Mouse (Mus musculus): ENCODE data around the gene Apol7a. TPM values are rescaled to one million over a fixed set of nuclear protein-coding genes. Genes with fewer than 3 reads are reported as not detected.

Gene Apol7a
- polyA plus RNA-seq, 1 experiment from 2014 or later, result not detected

GRCm38 (mm10) chr15:77387462-77387861, 11.4 kb downstream of the Apol7a start:
- peaks cover 5% of the 10 kb centered on the region for H3K27me3 ChIP-seq
- DNase-seq (ENCODE audit: low read depth, low spot score) (no peak), ATAC-seq (no peak)
- in situ Hi-C loops (cut with MboI; ENCODE audit: low pct_unique_long_range_greater_than_20kb), result no loop called here
- CTCF ChIA-PET, result no interaction called here
- POLR2A ChIA-PET, result no interaction called here
- no peak for TF ChIP-seq CTCF (IDR thresholded peaks at IDR 0.05)

- CTCF ChIA-PET, result no interaction called here
- no peak for ATAC-seq
Measured at GRCm38 (mm10) chr15:77384340-77385030, 14.4 kb downstream of the Apol7a start.

GRCm38 (mm10) chr15:77382880-77383279, 16.0 kb downstream of the Apol7a start:
- ChIA-PET CTCF (no interaction called here), POLR2A (no interaction called here)
- ATAC-seq, result no peak
- no peak for TF ChIP-seq CTCF (IDR thresholded peaks at IDR 0.05)
- DNase-seq (ENCODE audit: low read depth, low spot score), result no peak
- no peaks in the 10 kb centered on the region for H3K27me3 ChIP-seq
- in situ Hi-C loops (cut with MboI; ENCODE audit: low pct_unique_long_range_greater_than_20kb), result no loop called here

More at GRCm38 (mm10) chr15:77384340-77385030, 14.4 kb downstream of the Apol7a start:
- in situ Hi-C loops (cut with MboI; ENCODE audit: low pct_unique_long_range_greater_than_20kb), result no loop called here
- no peak for TF ChIP-seq CTCF (IDR thresholded peaks at IDR 0.05)
- H3K27me3 ChIP-seq, result peaks cover 3% of the 10 kb centered on the region
- DNase-seq (ENCODE audit: low read depth, low spot score), result no peak
- POLR2A ChIA-PET, result no interaction called here

GRCm38 (mm10) chr15:77382271-77382850, 16.5 kb downstream of the Apol7a start:
- TF ChIP-seq CTCF (IDR thresholded peaks at IDR 0.05), result no peak
- ChIA-PET POLR2A (no interaction called here), CTCF (no interaction called here)
- in situ Hi-C loops (cut with MboI; ENCODE audit: low pct_unique_long_range_greater_than_20kb), result no loop called here
- DNase-seq (ENCODE audit: low read depth, low spot score) (no peak), ATAC-seq (no peak)
- H3K27me3 ChIP-seq, result no peaks in the 10 kb centered on the region

GRCm38 (mm10) chr15:77381481-77381880, 17.4 kb downstream of the Apol7a start:
- TF ChIP-seq CTCF (IDR thresholded peaks at IDR 0.05), result no peak
- ATAC-seq (no peak), DNase-seq (ENCODE audit: low read depth, low spot score) (no peak)
- ChIA-PET POLR2A (no interaction called here), CTCF (no interaction called here)
- no peaks in the 10 kb centered on the region for H3K27me3 ChIP-seq
- in situ Hi-C loops (cut with MboI; ENCODE audit: low pct_unique_long_range_greater_than_20kb), result no loop called here

GRCm38 (mm10) chr15:77379921-77380320, 19.0 kb downstream of the Apol7a start:
- ChIA-PET CTCF (no interaction called here), POLR2A (no interaction called here)
- ATAC-seq, result peak; percentile 19
- DNase-seq (ENCODE audit: low read depth, low spot score), result no peak
- in situ Hi-C loops (cut with MboI; ENCODE audit: low pct_unique_long_range_greater_than_20kb), result no loop called here
- TF ChIP-seq CTCF (IDR thresholded peaks at IDR 0.05), result no peak
- peaks cover 9% of the 10 kb centered on the region for H3K27me3 ChIP-seq

- POLR2A ChIA-PET, result no interaction called here
- peaks cover 13% of the 10 kb centered on the region for H3K27me3 ChIP-seq
- TF ChIP-seq CTCF (IDR thresholded peaks at IDR 0.05), result no peak
- CTCF ChIA-PET, result no interaction called here
- ATAC-seq (no peak), DNase-seq (ENCODE audit: low read depth, low spot score) (no peak)
- in situ Hi-C loops (cut with MboI; ENCODE audit: low pct_unique_long_range_greater_than_20kb), result no loop called here
Measured at GRCm38 (mm10) chr15:77377419-77377818, 21.5 kb downstream of the Apol7a start.

- CTCF ChIA-PET, result no interaction called here
- peaks cover 13% of the 10 kb centered on the region for H3K27me3 ChIP-seq
- in situ Hi-C loops (cut with MboI; ENCODE audit: low pct_unique_long_range_greater_than_20kb), result no loop called here
- no peak for TF ChIP-seq CTCF (IDR thresholded peaks at IDR 0.05)
- POLR2A ChIA-PET, result no interaction called here
- ATAC-seq (no peak), DNase-seq (ENCODE audit: low read depth, low spot score) (no peak)
Measured at GRCm38 (mm10) chr15:77376920-77377319, 22.0 kb downstream of the Apol7a start.

- ATAC-seq (no peak), DNase-seq (ENCODE audit: low read depth, low spot score) (no peak)
- H3K27me3 ChIP-seq, result peaks cover 11% of the 10 kb centered on the region
- TF ChIP-seq CTCF (IDR thresholded peaks at IDR 0.05), result no peak
- ChIA-PET CTCF (no interaction called here), POLR2A (no interaction called here)
- in situ Hi-C loops (cut with MboI; ENCODE audit: low pct_unique_long_range_greater_than_20kb), result no loop called here
Measured at GRCm38 (mm10) chr15:77370588-77370987, 28.3 kb downstream of the Apol7a start.

- in situ Hi-C loops (cut with MboI; ENCODE audit: low pct_unique_long_range_greater_than_20kb), result loop anchor here (10.0 kb wide), 1 partner anchor 415 kb away; no protein-coding TSS in a partner anchor
- no peak for ATAC-seq
- CTCF ChIA-PET, result no interaction called here
- no peak for DNase-seq (ENCODE audit: low read depth, low spot score)
- peaks cover 5% of the 10 kb centered on the region for H3K27me3 ChIP-seq
- no peak for TF ChIP-seq CTCF (IDR thresholded peaks at IDR 0.05)
- POLR2A ChIA-PET, result no interaction called here
Measured at GRCm38 (mm10) chr15:77369981-77370380, 28.9 kb downstream of the Apol7a start.

GRCm38 (mm10) chr15:77368818-77369320, 30.0 kb downstream of the Apol7a start:
- ChIA-PET POLR2A (no interaction called here), CTCF (interaction anchor here (1.2 to 3.3 kb wide), 4 partner anchors 14 to 406 kb away, joined by 3 to 14 read pairs (median 5); no protein-coding TSS in a partner anchor)
- TF ChIP-seq CTCF (IDR thresholded peaks at IDR 0.05), result no peak
- no peak for ATAC-seq
- in situ Hi-C loops (cut with MboI; ENCODE audit: low pct_unique_long_range_greater_than_20kb), result loop anchor here (10.0 kb wide), 1 partner anchor 414 kb away; no protein-coding TSS in a partner anchor
- DNase-seq (ENCODE audit: low read depth, low spot score), result no peak
- H3K27me3 ChIP-seq, result no peaks in the 10 kb centered on the region

All from Patski (cell line).